Mouse (Mus musculus) testis, postnatal 10 days (tissue): ENCODE data around the gene Pi4kb.
"Not testable (repeated sequence)": the region's sequence is repeated elsewhere in the genome, so short reads cannot be mapped to it uniquely, and the experiment has no call there.

ENCODE experiments used
- DNase-seq: peaks from one replicate; pipeline ENCODE4 v3.0.0; 2021; ENCODE audit warnings: low spot score

The Pi4kb gene

GRCm38 (mm10) chr3:94974528-94975422 lies at the start of gene Pi4kb:
Pi4kb (plus strand) TSS chr3:94974731.
- DNase-seq: peak; percentile 86

GRCm38 (mm10) chr3:94926301-94926736 lies 48.2 kb upstream of the Pi4kb start:
- not testable (repeated sequence) for DNase-seq

GRCm38 (mm10) chr3:94928979-94929378 lies 45.6 kb upstream of the Pi4kb start:
- not testable (repeated sequence) for DNase-seq

- peak; percentile 56 for DNase-seq
These were observed 43.9 kb upstream of the Pi4kb start for GRCm38 (mm10) chr3:94930386-94931266.

GRCm38 (mm10) chr3:94931427-94932082 lies 43.0 kb upstream of the Pi4kb start:
- DNase-seq: not testable (repeated sequence)

- DNase-seq: not testable (repeated sequence)
These were observed 42.3 kb upstream of the Pi4kb start for GRCm38 (mm10) chr3:94932279-94932678.

GRCm38 (mm10) chr3:94932809-94933564 lies 41.5 kb upstream of the Pi4kb start, which contains the start of gene Selenbp1:
Selenbp1 (plus strand) TSS chr3:94933056.
- DNase-seq: peak; percentile 83

- not testable (repeated sequence) for DNase-seq
These were observed 40.9 kb upstream of the Pi4kb start for GRCm38 (mm10) chr3:94933604-94934003.

GRCm38 (mm10) chr3:94934564-94934963 lies 40.0 kb upstream of the Pi4kb start:
- DNase-seq: not testable (repeated sequence)

- peak; percentile 68 for DNase-seq
These were observed 39.2 kb upstream of the Pi4kb start for GRCm38 (mm10) chr3:94935332-94935731.

- DNase-seq: not testable (repeated sequence)
These were observed 38.4 kb upstream of the Pi4kb start for GRCm38 (mm10) chr3:94936147-94936546.

GRCm38 (mm10) chr3:94937194-94937593 lies 37.3 kb upstream of the Pi4kb start:
- not testable (repeated sequence) for DNase-seq

GRCm38 (mm10) chr3:94940033-94940432 lies 34.5 kb upstream of the Pi4kb start:
- not testable (repeated sequence) for DNase-seq

GRCm38 (mm10) chr3:94942211-94942967 lies 32.1 kb upstream of the Pi4kb start:
- DNase-seq: not testable (repeated sequence)

GRCm38 (mm10) chr3:94943706-94944105 lies 30.8 kb upstream of the Pi4kb start:
- DNase-seq: not testable (repeated sequence)

- DNase-seq: no peak
These were observed 26.4 kb upstream of the Pi4kb start for GRCm38 (mm10) chr3:94948066-94948614.

- no peak for DNase-seq
These were observed 24.9 kb upstream of the Pi4kb start for GRCm38 (mm10) chr3:94949645-94950044.

GRCm38 (mm10) chr3:94952806-94953205 lies 21.7 kb upstream of the Pi4kb start:
- DNase-seq: no peak

- no peak for DNase-seq
These were observed 21.2 kb upstream of the Pi4kb start for GRCm38 (mm10) chr3:94953384-94953763.
